Mouse (Mus musculus): Measurements from ENCODE around the gene Psmb11.
A peak's percentile ranks its signal among the peaks of the same experiment; 100 is the strongest.

GRCm38 (mm10) chr14:54641305-54641969, 20.2 kb downstream of the Psmb11 start, which contains the start of gene Cdh24:
- peak; percentile 23; the same call in 1 of the 2 replicates for TF ChIP-seq POLR2A (IDR thresholded peaks at IDR 0.05; ENCODE audit: borderline replicate concordance, extremely low read depth, low read depth, low read length)
- TF ChIP-seq CTCF (IDR thresholded peaks at IDR 0.05; ENCODE audit: insufficient read depth, low read length), result peak; percentile 77
